Mouse (Mus musculus): Measurements from ENCODE around the gene Kif5a.

Kif5a gene

GRCm38 (mm10) chr10:127177235-127177634 is 85.9 kb downstream of the Kif5a start:
- DNase-seq (ENCODE audit: low spot score in 2 of 2): no peak

DNA sequence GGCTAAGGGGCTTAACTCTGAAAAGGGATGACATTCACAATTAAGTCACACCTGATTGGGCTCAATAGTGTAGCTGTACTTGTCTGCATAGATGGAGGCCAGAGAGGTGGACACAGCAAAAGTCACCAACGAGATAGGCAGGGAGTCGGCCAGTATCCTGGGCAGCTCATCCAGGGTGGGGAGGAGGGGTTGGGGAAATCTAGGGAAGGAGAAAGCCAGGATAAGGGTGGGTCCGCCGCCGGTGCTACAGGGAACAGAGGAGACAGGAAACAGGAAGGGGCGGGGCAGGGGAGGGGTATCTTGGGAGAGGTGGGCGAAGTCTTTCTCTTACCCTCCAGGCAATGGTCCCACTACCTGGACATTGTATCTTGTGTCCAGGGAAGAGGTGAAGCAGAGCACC is 86.4 kb downstream of the Kif5a start:
- DNase-seq (ENCODE audit: low spot score in 2 of 2): no peak

- DNase-seq (ENCODE audit: low spot score in 2 of 2): no peak
Observed at GRCm38 (mm10) chr10:127176228-127176627, 86.9 kb downstream of the Kif5a start.

All from urinary bladder, postnatal 36 days (tissue).